Mouse (Mus musculus) lung, adult 2 months (tissue): Measurements from ENCODE around the gene Cela3b.

Experiments
- CTCF ChIP-seq: fragments of 200-500 bp; IDR thresholded peaks from 2 replicates; pipeline ENCODE4 v1.5.1; 2011; ENCODE audit warnings: mild to moderate bottlenecking, low read length, control low read depth; ENCODE audit not compliant: insufficient read depth
- POLR2A ChIP-seq: fragments of 200-500 bp; IDR thresholded peaks from 2 replicates; pipeline ENCODE4 v1.6.1; 2011; ENCODE audit warnings: low read depth, mild to moderate bottlenecking, control low read depth, low read length, borderline replicate concordance; ENCODE audit errors: extremely low read depth

GRCm38 (mm10) chr4:137458310-137458709 is 28.0 kb upstream of the Cela3b start:
- TF ChIP-seq POLR2A (no peak), CTCF (no peak)
